Mouse (Mus musculus): Measurements from ENCODE around the gene Itga3.

Gene Itga3

DNA sequence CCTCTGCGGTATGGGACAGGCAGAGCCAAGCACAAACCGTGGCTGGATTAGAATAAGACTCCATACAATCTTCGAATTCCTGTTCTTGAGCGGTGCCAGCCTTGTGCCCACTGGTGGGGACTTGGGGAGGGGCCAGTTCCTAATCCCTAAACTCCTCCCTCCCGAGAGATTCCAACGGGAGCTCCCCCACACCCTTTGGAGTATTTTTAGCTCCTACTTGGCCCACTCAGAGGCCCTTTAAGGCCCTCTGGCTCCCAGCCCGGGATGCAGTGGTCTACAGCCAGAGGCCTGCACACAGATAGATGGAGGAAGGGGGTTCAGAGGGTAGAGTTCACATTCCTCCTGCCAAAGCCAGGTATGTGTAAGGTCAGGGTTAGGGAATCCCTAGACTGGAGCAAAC lies 5.3 kb downstream of the Itga3 start:
- DNase-seq (ENCODE audit: low read depth, low spot score), result no peak

DNA sequence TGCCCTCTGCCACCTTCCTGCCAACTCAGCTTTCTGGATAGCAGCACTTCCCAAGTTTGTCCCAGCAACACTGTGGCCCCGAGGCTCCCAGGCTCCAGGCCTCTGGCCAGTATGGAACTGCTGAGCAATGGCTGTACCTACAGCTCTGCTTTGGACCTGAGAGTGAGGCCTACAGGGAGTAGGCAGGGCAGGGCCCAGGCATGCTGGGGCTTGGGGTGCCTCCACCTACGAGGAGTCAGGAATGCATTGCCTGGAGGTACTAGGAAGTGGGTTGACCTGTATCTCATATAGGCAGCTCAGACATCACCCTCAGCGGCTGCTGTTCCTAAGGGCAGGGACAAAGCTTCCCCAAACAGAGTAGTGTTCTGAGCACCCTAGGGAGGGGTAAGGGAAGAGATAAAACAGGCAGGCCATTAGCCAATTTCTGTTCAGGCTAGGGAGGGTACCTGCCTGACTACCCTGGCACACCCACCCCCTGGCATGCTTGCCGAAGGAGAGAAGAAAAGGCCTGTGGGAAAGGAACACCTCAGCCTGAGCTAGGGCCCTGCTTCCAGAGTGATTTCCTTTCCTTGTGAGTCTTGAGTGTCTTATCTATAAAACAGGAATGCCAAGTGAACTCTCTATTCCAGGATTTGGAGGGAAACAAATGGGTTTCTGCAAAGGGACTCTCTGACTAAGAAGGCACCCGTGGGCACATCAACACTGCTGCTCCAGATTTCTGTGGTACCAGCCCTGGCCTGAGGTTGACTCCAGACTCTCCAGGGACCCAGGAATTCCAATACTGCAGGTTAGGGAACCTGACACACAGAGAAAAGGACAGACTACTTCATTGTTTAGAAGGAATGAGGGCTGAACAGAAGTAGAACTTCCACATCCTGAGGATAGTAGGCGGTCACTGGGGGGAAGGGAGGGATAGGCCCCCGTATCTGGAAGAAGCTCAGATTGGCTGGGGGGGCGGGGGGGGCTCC lies 6.2 kb downstream of the Itga3 start:
- no peak for DNase-seq (ENCODE audit: low read depth, low spot score)

DNA sequence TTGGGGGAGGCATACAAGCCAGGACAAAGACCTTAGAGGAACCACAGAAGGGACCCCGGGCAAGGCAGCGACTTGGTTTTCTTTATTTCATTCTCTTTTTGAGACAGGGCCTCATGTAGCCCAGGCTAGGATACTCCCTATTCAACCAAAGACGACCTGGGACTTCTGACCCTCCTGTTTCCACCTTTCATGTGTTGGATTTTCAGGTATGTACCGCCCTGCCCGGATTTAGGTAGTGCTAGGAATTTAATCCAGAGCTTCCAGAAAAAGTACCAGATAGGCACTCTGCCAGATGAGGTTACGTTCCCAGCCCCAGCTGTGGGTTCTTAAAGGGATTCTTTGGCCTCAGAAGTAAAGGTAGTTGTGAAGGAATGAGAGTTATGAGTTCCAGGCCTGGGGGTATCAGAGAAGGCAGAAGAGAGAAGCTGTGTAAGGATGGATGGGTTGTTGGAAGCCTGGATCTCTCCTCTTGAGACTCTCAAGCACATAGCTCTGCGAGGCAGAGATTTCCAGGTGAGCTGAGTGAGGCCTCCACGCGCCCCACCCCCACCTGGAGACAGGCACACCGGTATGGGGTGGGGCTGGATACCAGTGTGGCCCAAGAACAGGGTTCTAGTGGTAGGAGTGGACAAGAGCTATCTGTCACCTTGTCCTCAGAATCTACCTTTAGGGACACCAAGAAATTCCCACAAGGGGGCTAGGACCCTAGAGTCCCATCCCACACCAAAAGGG lies 7.2 kb downstream of the Itga3 start:
- DNase-seq (ENCODE audit: low read depth, low spot score), result no peak

DNA sequence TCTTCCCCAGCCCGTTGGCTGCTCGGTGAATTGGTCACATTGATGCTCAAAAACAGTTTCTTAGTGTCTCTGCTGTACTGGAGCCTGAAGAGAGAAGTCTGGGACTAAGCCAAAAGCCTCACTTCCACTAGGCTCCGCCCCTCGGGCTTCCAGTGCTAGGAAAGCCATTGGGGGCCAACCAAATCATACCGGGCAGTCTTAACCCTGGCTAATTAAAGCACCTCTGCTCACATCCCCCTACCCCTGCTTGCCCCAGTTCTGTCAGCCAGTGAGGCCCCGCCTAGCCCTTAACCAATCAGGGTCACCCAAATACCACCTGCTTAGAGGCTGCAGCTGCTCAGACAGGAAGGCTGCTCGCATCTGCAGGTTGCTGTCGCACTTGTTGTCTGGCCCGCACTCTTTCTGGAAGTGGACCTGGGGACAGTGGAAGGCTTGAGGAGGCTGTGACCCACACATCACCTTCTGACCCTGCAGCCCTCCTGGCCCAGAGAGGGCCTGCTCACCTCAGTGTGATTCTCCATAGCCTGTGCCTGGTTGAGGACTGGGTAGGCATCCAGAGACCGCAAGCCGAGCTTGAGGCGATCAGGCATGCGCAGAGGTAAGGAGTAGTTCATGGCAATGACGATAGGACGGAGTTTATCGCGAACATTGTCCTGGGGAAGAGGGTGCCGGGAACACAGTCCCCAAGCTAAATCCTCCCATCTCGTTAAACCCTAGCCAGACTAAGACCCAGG lies 19.7 kb downstream of the Itga3 start:
- DNase-seq (ENCODE audit: low read depth, low spot score), result no peak

DNA sequence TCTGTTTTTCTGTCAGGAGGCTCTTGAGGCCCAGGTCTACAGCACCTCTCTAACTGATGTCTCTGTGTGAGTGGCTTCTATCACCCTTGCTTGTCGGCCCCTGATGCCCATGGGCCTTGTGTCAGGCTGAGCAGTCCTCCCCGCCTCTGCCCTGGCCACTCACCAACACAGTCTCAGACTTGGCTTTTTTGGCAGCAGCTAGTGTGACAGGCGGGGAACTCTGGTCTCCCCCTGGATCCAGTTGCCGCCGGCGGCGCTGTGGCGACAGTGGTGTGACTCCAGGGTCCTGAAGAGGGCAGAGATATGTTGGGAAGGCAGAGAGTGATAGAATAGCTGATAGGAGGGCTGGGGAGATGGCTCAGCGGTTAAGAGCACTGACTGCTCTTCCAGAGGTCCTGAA lies 23.5 kb downstream of the Itga3 start:
- DNase-seq (ENCODE audit: low read depth, low spot score), result no peak

DNA sequence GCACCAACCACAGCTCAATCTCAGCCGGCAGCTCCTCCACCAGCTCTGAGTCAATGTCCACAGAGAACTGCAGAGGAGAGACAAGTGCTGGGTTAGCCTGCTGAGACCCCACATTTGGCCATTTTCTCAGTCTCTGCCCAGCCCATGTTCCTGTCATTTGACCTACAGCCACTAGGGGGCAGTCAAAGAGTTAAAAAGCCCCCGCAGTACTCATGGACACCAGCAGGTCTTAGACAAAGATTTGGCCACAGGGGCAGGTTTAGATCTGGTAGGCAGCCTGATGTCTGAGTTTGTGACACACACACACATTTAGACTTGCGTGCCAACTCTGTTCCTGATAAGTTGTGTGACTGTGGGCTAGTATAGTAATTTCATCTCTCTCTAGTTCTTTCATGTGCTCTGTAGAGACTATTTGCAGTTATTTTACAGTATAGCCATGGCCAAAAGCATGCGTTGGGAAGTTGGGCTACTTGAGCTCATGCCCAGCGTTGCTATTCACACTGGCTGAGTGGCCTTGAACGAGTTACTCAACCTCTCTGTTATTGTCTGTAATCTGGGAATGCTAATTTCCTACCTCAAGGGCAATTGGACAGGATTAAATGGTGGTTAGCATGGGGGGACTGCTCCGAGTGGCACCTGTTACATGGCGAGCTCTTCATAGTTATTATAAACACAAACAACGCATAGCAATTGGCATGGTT lies 29.5 kb downstream of the Itga3 start:
- peak; percentile 80 for DNase-seq (ENCODE audit: low read depth, low spot score)

DNA sequence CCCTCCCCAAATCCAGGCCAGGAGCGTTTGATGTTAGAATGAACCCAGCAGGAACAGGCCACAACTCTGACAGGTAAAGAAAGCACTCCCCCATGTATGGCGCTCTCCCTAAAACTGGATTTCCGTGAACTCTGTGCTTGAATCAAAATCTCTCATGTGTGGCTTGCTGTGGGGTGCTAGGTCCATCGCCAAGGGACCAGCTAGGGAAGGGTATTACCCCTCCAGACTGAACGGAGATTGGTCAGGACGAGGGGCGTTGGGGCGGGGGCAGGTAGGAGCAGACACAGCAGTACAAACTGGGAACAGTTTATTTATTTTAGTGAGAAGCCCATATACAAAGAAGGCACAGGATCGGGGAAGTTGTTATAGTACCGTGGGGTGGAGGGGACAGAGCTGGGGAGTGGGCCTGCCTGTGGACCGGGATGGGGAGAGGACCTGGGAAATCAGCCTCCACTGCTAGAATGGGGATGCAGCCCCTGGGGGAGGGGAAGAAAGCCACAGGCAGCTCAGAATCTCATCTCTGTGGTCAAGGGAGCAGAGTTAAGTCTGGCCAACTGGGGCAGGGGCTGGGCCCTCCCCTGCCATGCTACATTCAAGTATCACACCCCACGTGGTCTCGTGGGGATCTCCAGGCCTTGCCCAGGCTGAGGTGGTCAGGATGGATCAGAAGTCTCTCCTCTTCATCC lies 32.3 kb downstream of the Itga3 start:
- DNase-seq (ENCODE audit: low read depth, low spot score), result no peak

DNA sequence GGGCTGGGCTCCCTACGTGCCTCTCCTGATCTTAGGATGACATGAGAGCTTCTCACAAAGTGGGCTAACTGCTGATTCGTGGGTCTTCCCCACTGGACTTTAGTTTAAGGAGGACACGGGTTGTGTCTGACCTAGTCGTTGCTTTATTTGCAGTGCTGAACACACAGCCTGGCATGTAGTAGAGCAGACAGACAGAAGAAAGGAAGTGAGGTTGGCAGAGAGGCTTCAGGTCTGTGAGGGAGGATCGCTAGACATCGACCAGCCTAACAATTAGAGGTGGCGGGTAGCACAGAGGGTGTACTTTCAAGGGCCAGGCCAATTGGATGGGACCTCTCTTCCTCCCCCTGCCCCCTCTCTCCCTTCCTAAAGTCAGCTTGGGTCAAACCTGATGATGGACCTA lies 33.0 kb downstream of the Itga3 start:
- no peak for DNase-seq (ENCODE audit: low read depth, low spot score)

DNA sequence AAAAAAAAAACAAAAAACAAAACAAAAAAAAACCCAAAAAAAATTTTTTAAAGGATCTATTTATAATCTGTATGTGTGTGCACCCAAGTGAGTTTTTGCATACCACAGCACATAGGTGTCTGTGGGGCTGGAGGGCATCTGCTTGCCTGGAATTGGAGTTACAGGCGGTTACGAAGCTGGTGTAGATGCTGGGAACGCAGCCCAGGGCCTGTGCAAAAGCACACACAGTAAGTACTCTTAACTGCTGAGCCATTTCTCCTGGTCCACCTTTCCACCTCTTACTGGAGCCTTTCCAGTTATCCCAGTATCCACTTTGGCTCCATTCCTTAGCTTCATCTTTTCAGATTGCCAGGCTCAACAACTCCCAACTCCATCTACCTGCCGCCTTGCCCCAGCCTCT lies 33.5 kb downstream of the Itga3 start:
- no peak for DNase-seq (ENCODE audit: low read depth, low spot score)

DNA sequence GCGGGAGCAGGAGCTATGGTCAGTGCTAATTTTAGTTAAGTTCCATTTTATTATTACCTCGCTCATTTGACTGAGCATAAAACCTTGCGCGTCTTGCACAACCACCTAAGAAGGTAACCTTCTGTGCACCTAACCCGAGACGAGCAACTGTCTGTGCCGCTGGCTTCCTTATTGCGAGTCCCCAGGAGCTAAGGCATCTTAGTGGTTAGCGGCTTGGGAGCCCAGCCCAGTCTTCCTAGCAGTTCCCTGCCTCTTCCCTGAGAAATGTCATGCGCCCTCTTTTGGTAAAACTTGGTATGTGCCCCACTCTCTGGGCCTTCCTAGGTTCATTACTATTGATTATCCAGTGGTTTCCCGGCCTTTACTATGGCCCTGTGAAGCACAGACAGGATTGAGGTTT lies 34.5 kb downstream of the Itga3 start:
- peak; percentile 78 for DNase-seq (ENCODE audit: low read depth, low spot score)

DNA sequence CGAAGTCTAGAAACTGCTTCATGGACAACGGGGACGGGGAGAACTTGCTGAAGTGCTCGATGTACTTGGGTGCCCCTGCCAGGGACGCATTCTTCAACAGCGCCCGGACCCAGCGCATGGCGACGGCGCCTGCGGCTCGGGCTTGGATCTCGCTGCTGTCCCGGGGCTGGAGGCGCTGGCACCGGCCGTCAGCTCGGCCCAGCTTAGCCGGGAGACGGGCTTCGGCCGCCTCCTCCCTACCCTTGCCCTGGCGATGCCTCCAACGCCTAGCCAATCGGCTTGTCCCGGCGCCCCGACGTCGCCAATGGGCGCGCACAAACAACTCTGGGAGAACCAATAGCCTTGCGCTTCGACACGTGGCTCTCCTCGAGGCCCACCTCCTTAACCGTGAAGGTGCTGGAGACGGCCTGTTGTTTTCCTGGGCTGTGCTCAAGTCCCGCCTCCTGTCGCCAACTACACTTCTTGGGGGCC lies 35.4 kb downstream of the Itga3 start, which contains the start of gene Pdk2:
Pdk2 (minus strand) TSS at position 216 of the 471 bp plus-strand sequence.
- peak; percentile 94 for DNase-seq (ENCODE audit: low read depth, low spot score)

DNA sequence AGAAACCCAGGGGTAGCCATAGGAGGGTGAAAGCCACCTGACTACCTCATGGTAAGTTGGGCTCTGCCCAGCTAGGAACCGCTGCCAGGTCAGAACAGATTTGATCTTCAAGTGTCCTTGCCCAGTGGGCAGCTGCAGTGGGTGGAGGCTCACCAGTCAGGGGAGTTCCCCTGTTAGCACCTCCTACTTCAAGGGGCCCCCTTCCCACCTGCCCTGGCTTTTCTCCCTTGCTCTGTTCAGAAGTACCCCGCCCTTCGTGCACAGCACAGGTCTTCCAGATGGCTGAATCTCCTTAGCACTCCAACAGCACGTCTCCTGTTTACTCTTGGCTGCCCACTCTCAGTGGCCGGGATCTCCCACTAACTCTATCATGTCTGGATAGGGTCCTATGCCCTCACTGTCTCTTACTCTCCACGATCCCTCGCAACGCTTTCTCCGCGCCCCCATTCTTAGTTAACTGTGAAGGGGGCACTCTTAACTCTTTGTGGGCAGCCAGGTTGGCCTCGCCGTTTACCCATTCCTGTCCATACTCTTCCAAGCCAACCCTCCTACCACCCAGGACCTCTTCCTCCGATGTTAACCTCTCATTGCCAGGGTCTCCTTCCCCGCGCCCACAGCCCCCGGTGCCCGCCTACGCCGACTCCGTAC lies 36.0 kb downstream of the Itga3 start:
- peak; percentile 36 for DNase-seq (ENCODE audit: low read depth, low spot score)

DNA sequence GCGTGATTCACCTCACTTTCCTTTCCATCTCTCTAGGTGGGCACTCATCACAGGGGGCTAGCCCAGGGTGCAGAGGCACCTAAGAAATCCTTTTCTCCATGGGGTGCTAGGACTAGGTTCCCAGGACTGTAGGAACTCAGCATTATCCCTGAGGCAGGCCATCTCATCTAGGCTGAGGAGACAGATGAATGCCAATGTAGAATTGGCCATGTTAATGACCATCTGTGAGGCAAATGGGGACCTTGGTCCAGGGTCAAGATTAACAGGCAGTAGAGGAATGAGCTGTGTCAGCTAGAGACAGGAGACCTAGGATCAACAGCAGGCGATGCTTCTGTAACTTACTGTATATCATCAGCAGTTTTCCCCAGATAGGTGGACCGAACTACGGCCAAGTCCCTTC lies 36.8 kb downstream of the Itga3 start:
- no peak for DNase-seq (ENCODE audit: low read depth, low spot score)

DNA sequence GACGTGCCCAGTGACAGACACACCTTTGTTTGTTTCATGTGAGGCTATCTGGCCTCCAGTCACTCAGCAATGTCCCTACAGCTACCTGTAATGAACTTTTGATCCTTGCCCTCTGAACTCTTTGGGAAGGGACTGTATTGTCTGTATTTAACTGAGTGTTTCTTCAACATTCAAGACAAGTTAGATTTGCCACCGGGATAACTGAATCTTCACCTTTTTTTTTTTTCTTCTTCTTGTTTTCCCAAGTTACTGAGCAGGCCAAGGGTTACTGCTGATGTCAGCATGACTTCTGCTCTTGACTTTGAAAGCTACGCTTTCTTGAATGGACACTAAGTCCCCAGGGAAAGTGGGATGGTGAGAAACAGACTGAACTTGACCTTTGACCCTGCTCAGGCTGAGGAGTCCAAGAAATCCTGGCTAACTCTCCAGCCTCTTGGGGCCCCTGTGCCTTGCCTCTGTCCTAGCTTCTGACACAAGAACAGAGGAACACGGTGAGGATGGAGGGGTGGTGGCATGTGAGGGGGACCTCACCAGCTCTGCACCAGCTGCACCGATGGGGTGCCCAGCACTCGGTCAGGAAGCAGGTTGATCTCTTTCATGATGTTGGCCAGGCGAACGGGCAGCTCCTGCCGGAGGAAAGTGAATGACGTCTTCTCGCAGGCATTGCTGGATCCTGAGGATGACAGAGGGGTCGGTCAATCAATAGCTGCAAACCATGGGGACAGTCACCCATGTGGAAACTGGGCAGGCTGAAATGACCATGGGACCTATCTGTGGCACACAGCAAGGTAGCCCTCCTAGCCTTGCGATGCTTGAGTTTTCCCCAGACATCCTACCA lies 37.6 kb downstream of the Itga3 start:
- no peak for DNase-seq (ENCODE audit: low read depth, low spot score)

DNA sequence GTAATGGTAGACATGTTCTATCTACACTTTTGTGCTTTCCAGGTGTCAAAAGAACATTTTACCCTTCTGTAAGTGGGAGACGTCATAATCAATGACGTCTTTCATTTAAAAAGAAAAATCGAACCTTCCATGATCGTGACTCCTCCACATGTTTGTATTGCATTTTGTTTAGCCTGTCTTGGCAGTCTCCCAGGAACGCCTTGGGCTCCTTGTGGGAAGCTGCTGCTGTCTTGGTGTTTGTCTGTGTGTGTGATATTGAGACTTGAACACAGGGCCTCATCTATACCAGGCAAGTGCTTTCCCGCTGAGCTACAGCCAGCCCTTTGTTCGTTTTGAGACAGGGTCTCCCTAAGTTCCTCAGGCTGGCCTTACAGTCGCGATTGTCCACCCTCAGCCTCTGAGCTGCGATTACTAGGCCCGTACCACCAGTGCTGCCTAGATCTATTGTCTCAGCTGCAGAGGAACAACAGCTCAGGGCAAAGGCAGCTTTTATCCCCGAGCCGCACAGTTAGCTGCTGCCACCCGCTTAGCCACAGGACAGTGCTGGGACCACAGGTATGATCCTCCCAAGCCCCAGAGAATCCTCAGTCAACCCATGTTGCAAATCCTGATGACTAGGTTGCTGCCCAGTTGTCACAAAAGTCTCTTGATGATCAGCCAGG lies 38.3 kb downstream of the Itga3 start:
- DNase-seq (ENCODE audit: low read depth, low spot score), result no peak

DNA sequence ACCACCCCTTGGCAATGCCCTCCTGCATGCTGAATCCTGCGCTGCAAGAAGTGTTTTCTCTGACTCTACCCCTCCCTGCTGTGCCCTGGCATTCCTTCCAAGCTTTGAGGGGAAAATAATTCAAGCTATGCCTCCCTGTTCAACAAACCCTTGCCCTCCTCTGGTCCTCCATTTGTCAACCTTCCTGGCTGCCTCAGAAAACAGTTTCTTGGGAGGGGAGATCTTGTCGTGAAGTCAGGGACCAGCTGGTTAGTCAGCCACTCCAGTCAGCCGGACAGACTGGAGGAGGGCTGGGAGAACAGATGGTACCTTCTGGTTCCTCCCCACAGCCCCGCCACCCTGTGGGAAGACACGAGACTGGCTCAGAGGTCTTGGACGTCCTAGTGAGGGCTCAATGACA lies 39.3 kb downstream of the Itga3 start:
- no peak for DNase-seq (ENCODE audit: low read depth, low spot score)

DNA sequence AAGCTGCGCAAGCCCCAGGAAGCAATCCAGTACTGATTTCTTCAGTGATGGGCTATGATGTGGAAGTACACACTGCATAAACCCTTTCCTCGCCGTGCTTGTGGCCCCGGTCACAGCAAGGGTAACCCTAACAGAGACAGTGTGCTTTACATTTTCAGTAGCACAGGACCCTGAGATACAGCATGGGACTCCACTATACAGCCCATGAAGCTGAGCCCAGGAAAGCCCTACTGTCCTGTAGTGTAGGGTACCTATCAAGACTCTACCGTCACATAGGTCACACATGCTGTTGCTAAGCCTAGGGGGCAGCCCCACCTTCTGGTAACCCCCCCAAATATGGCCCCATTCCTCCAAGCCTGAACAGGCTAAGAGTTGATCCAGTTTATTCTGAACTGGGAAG lies 40.1 kb downstream of the Itga3 start:
- DNase-seq (ENCODE audit: low read depth, low spot score), result no peak

DNA sequence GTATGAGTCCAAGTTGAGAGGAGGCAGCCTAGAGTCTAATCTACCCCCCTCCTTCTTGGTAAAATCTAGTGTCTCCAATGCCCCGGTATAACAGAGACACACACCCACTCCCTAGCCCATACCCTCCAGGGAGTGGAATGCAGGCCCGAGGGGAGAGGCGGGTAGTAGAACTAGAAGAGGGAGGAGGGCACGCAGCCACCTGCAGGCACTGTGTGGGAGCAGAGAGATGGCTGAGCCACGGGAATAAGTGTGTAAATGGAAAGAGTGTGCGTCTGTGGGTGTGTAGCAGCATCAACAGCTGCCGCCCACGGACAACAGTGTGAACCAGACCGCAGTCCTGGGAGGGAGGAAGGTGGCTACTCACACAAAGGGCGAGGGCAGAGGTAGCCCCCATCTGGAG lies 41.7 kb downstream of the Itga3 start:
- DNase-seq (ENCODE audit: low read depth, low spot score), result no peak

DNA sequence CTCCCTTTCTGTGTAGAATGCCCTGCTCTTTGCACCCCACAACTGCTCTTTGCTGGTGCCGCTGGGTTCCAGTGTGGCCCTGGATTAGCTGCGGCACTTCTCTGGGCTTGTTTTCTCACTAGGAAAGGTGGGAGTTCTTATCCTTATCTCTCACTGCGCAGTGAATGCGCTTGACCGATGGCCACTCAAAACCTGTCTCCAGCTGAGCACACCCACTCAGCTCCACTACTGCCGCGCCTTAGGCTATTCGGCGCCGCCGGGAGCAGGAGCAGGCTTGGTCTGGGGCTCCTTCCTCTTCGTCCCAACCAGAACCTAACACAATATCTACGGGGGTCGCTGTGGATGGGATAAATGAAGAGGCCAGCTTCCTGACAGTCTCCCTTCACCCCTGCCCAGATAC lies 43.0 kb downstream of the Itga3 start:
- DNase-seq (ENCODE audit: low read depth, low spot score), result no peak

All from CD4-positive, CD25-positive, alpha-beta regulatory T cell, adult 2 months (primary cell).